In genomic region chr13:104113782-104114181, GRCm38 (mm10) we compare ENCODE assay signal across 13 mouse cellular contexts. TPM values are rescaled to one million over a fixed set of nuclear protein-coding genes. Genes with fewer than 3 reads are reported as not detected.
DNase-seq lines count a peak whose midpoint lies in the region; ATAC-seq lines count a peak whose summit lies in the region.
"Had no signal": no experiment of that assay in that cellular context is flagged by ENCODE, and none has a peak within 500 bp of the region (broad histone marks: within the 10 kb centered on the region; RNA-seq: fewer than 3 reads in every experiment).

No protein-coding gene starts in this region.

- DNase-seq in CD4-positive, CD25-positive, alpha-beta regulatory T cell, adult 2 months (ENCODE audit: low read depth, low spot score): peak; percentile 31
- peak; percentile 8 to 12 for DNase-seq in kidney, postnatal 4 days
- no peak for DNase-seq in kidney, adult 11 months
- DNase-seq in 416B (ENCODE audit: low read depth): peak; percentile 49
- peak; percentile 7 for DNase-seq in NIH3T3 (ENCODE audit: low read depth)
- DNase-seq in right cerebral cortex, adult 18-20 months: no peak
- no peak for DNase-seq in adrenal gland, adult (ENCODE audit: inconsistent age in 2 of 2, low spot score in 1 of 2)
- DNase-seq: cerebellum, adult 11 months; gastrocnemius, postnatal 25 days; heart, postnatal 4 days; kidney, adult 18-20 months had no signal

- no peak for ATAC-seq in CD4-positive, CD25-positive, alpha-beta regulatory T cell, adult 4 months
- ATAC-seq: forebrain, embryonic 15.5 days had no signal

RNA-seq across cellular contexts. Expression of gene Sgtb, which starts 4.2 kb away (rescaled TPM):
- polyA plus RNA-seq in CD4-positive, CD25-positive, alpha-beta regulatory T cell, adult 4 months (2017; shearing (Covaris generic)): under 1 TPM; 0.17 to 0.71 TPM

RNA-seq across cellular contexts. Expression of gene Nln, which starts 4.4 kb away (rescaled TPM):
- polyA plus RNA-seq in CD4-positive, CD25-positive, alpha-beta regulatory T cell, adult 4 months (2017; shearing (Covaris generic)): 10 to 100 TPM in 1 of 2 experiments, 1 to 10 TPM in 1; 8.4 to 10.9 TPM

Comparison
In these comparisons a context has a peak if more than half of its experiments do, and no peak if none do; other contexts are left out.
1. DNase-seq: peak in CD4-positive, CD25-positive, alpha-beta regulatory T cell, adult 2 months (single experiment), kidney, postnatal 4 days (2 of 2), 416B (single experiment) and NIH3T3 (single experiment); none in kidney, adult 11 months (single experiment), right cerebral cortex, adult 18-20 months (single experiment) and adrenal gland, adult (0 of 2).